Mouse (Mus musculus) thymus, adult 2 months (tissue): ENCODE measurements around the gene Krt81. TPM values are rescaled to one million over a fixed set of nuclear protein-coding genes. Genes with fewer than 3 reads are reported as not detected.
A peak's percentile ranks its signal among the peaks of the same experiment; 100 is the strongest.

Experiments used
- DNase-seq: peaks from one replicate; pipeline ENCODE4 v3.0.0; 2021
- H3K27ac ChIP-seq: fragments of 200-500 bp; 2 replicates; pipeline ENCODE4 v1.5.1; 2012; ENCODE audit warnings: low read length, control low read depth; ENCODE audit not compliant: control insufficient read depth, insufficient read depth
- H3K27me3 ChIP-seq: fragments of 200-500 bp; 2 replicates; pipeline ENCODE4 v1.6.1; 2012; ENCODE audit warnings: mild to moderate bottlenecking, low read length, moderate library complexity, mixed read lengths; ENCODE audit not compliant: control insufficient read depth, insufficient read depth
- H3K36me3 ChIP-seq: fragments of 200-500 bp; 2 replicates; pipeline ENCODE4 v1.6.1; 2012; ENCODE audit warnings: mild to moderate bottlenecking, low read length, moderate library complexity; ENCODE audit not compliant: control insufficient read depth, insufficient read depth
- H3K4me1 ChIP-seq: fragments of 200-500 bp; replicated peaks from 2 replicates; pipeline ENCODE4 v1.6.1; 2012; ENCODE audit warnings: low read length; ENCODE audit not compliant: control insufficient read depth, insufficient read depth
- H3K4me3 ChIP-seq: fragments of 200-500 bp; 2 replicates; pipeline ENCODE4 v1.5.1; 2012; ENCODE audit warnings: mild to moderate bottlenecking, low read length, control low read depth, moderate library complexity; ENCODE audit not compliant: control insufficient read depth, insufficient read depth
- CTCF ChIP-seq: fragments of 200-500 bp; IDR thresholded peaks from 2 replicates; pipeline ENCODE4 v1.5.1; 2012; ENCODE audit warnings: mild to moderate bottlenecking, control low read depth, low read length, moderate library complexity, borderline replicate concordance; ENCODE audit not compliant: control insufficient read depth, poor library complexity, insufficient read depth; ENCODE audit errors: extremely low read depth
- POLR2A ChIP-seq: fragments of 200-500 bp; IDR thresholded peaks from 2 replicates; pipeline ENCODE4 v1.6.1; 2012; ENCODE audit warnings: mild to moderate bottlenecking, low read length, control low read depth, moderate library complexity; ENCODE audit not compliant: control insufficient read depth, poor library complexity, insufficient read depth; ENCODE audit errors: extremely low read depth
- WGBS: fragments of 180-500 bp; shearing (Covaris S2); methylation state at CpG from one replicate; pipeline ENCODE4 v1.1.7; 2018; 5-methylcytosine and 5-hydroxymethylcytosine counted together
- polyA plus RNA-seq: library from polyadenylated mRNA; depleted of rRNA; stranded (reverse); fragments of >200 nt; gene quantifications from 2 replicates; pipeline ENCODE4 v1.2.3, GENCODE M21; 2012

The Krt81 gene
- polyA plus RNA-seq, 1 experiment = 0.66 TPM

GRCm38 (mm10) chr15:101479007-101479665 is 15.6 kb upstream of the Krt81 start:
- H3K36me3 ChIP-seq = no peaks in the 10 kb centered on the region
- TF ChIP-seq CTCF (peak; percentile 79; the same call in 1 of the 2 replicates), POLR2A (no peak)
- peak overlapping the region; percentile 15 for H3K4me3 ChIP-seq
- WGBS = 7% methylated on average over 31 of the region's 31 CpGs
- H3K27ac ChIP-seq = no peak overlapping the region
- DNase-seq = peak; percentile 81
- peaks cover 6% of the 10 kb centered on the region for H3K4me1 ChIP-seq
- no peaks in the 10 kb centered on the region for H3K27me3 ChIP-seq

- H3K27ac ChIP-seq = no peak within 1 kb of the TSS
- WGBS = 30% methylated on average over 10 of the region's 10 CpGs
- no peaks in the 10 kb centered on the region for H3K27me3 ChIP-seq
- DNase-seq = no peak
- H3K4me1 ChIP-seq = no peaks in the 10 kb centered on the region
- no peaks in the 10 kb centered on the region for H3K36me3 ChIP-seq
- H3K4me3 ChIP-seq = no peak within 1 kb of the TSS
- TF ChIP-seq POLR2A (no peak), CTCF (no peak)
Observed at GRCm38 (mm10) chr15:101472952-101473528, 9.5 kb upstream of the Krt81 start, which contains the start of gene Krt86. Krt86 (plus strand) TSS chr15:101473478.

- H3K27ac ChIP-seq = no peak overlapping the region
- DNase-seq = no peak
- H3K27me3 ChIP-seq = no peaks in the 10 kb centered on the region
- H3K4me1 ChIP-seq = no peaks in the 10 kb centered on the region
- H3K36me3 ChIP-seq = no peaks in the 10 kb centered on the region
- WGBS = 56% methylated on average over 4 of the region's 4 CpGs
- no peak for TF ChIP-seq POLR2A
- TF ChIP-seq CTCF = no peak
- no peak overlapping the region for H3K4me3 ChIP-seq
Observed at GRCm38 (mm10) chr15:101469093-101469492, 5.5 kb upstream of the Krt81 start.

- Histone ChIP-seq H3K27me3 (no peaks in the 10 kb centered on the region), H3K4me1 (no peaks in the 10 kb centered on the region), H3K27ac (no peak overlapping the region), H3K36me3 (no peaks in the 10 kb centered on the region), H3K4me3 (no peak overlapping the region)
- peak; percentile 24 for DNase-seq
- 83% methylated on average over 14 of the region's 14 CpGs for WGBS
- TF ChIP-seq CTCF (no peak), POLR2A (no peak)
Observed at GRCm38 (mm10) chr15:101459283-101459682, 4.3 kb downstream of the Krt81 start.

- TF ChIP-seq POLR2A = no peak
- TF ChIP-seq CTCF = no peak
- Histone ChIP-seq H3K4me3 (no peak overlapping the region), H3K36me3 (no peaks in the 10 kb centered on the region), H3K4me1 (no peaks in the 10 kb centered on the region), H3K27ac (no peak overlapping the region), H3K27me3 (no peaks in the 10 kb centered on the region)
- no peak for DNase-seq
- 84% methylated on average over 16 of the region's 16 CpGs for WGBS
Observed at GRCm38 (mm10) chr15:101458361-101458930, 5.1 kb downstream of the Krt81 start.

GRCm38 (mm10) chr15:101455891-101456290 is 7.7 kb downstream of the Krt81 start:
- Histone ChIP-seq H3K36me3 (no peaks in the 10 kb centered on the region), H3K27ac (no peak overlapping the region), H3K4me3 (no peak overlapping the region), H3K27me3 (no peaks in the 10 kb centered on the region), H3K4me1 (no peaks in the 10 kb centered on the region)
- TF ChIP-seq CTCF (no peak), POLR2A (no peak)
- no peak for DNase-seq
- 91% methylated on average over 6 of the region's 6 CpGs for WGBS

GRCm38 (mm10) chr15:101455292-101455691 is 8.3 kb downstream of the Krt81 start:
- H3K4me1 ChIP-seq = no peaks in the 10 kb centered on the region
- DNase-seq = no peak
- no peaks in the 10 kb centered on the region for H3K27me3 ChIP-seq
- TF ChIP-seq POLR2A (no peak), CTCF (no peak)
- H3K36me3 ChIP-seq = no peaks in the 10 kb centered on the region
- no peak overlapping the region for H3K27ac ChIP-seq
- WGBS = 96% methylated on average over 2 of the region's 2 CpGs
- no peak overlapping the region for H3K4me3 ChIP-seq
